In the genomic region with DNA sequence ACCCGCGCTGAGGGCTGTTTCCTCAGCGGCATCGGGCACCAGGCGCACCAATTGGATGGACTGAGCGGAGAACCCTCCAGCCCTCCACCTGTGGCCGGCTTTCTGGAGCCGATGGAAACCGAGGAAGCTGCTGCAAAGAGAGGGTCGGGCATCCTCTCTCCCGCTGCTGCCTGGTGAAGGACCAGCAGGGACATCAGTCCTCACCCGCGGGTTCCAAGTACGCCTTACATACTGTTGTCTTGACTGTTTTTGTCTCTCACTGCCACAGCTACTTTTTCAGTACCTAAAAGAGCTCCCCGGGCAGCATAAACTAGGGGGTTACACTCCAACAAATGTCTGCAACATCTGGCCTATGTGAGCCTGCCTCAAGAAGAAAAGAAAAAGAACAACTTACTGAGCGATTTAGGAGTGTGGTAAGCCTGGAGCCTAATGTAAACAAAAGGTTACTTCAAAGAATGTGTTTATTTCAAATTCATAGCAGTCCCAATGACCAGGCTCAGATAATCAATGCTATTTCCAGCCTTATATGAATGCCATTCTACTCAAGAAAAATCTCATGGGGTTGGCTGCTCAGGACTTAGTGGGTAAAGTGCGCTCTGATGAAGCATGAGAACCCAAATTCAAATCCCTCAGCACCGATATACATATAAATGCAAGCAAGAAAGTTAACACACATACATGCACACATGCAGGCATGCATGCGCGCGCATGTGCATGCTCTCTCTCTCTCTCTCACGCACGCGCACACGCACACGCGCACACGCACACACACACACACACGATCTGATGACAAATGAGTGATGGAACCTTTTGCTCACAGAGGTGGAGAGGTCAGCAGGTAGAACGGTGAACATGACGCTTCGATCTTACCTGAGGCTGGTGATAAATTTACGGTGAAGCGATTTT, we compare ENCODE assay signal across 8 mouse cellular contexts. TPM values are rescaled to one million over a fixed set of nuclear protein-coding genes. Genes with fewer than 3 reads are reported as not detected.
DNase-seq lines count a peak whose midpoint lies in the region; ATAC-seq lines count a peak whose summit lies in the region.

No protein-coding gene starts in this region.

- ATAC-seq in frontal cortex, adult (ENCODE audit: low TSS enrichment) = peak; percentile 71
- peak; percentile 52 for ATAC-seq in intestine, embryonic 15.5 days
- peak; percentile 56 for ATAC-seq in neural tube, embryonic 13.5 days (ENCODE audit: low read depth)

- WGBS in intestine, embryonic 15.5 days = 6% methylated on average over 34 of the region's 34 CpGs
- 8% methylated on average over 34 of the region's 34 CpGs for WGBS in neural tube, embryonic 13.5 days

- peak overlapping the region; percentile 58 for H3K9ac ChIP-seq in intestine, embryonic 15.5 days
- H3K9ac ChIP-seq in neural tube, embryonic 13.5 days = peak overlapping the region; percentile 76

- H3K27ac ChIP-seq in intestine, embryonic 15.5 days = no peak overlapping the region
- no peak overlapping the region for H3K27ac ChIP-seq in neural tube, embryonic 13.5 days (replicated peaks)

- H3K9me3 ChIP-seq in intestine, embryonic 15.5 days = no peaks in the 10 kb centered on the region
- no peaks in the 10 kb centered on the region for H3K9me3 ChIP-seq in neural tube, embryonic 13.5 days

- H3K4me3 ChIP-seq in intestine, embryonic 15.5 days (replicated peaks) = peak overlapping the region; percentile 64
- H3K4me3 ChIP-seq in neural tube, embryonic 13.5 days = peak overlapping the region; percentile 73

- H3K4me2 ChIP-seq in intestine, embryonic 15.5 days (replicated peaks) = peak overlapping the region; percentile 91
- peak overlapping the region; percentile 95 for H3K4me2 ChIP-seq in neural tube, embryonic 13.5 days

- H3K27me3 ChIP-seq in intestine, embryonic 15.5 days (replicated peaks) = peaks cover 8% of the 10 kb centered on the region; the same call in 1 of the 2 replicates
- peaks cover 15% of the 10 kb centered on the region for H3K27me3 ChIP-seq in neural tube, embryonic 13.5 days

- no peaks in the 10 kb centered on the region for H3K36me3 ChIP-seq in intestine, embryonic 15.5 days
- no peaks in the 10 kb centered on the region for H3K36me3 ChIP-seq in neural tube, embryonic 13.5 days

- H3K4me1 ChIP-seq in intestine, embryonic 15.5 days (replicated peaks) = peaks cover 10% of the 10 kb centered on the region; the same call in 1 of the 2 replicates
- peaks cover 40% of the 10 kb centered on the region for H3K4me1 ChIP-seq in neural tube, embryonic 13.5 days (replicated peaks)

- DNase-seq in frontal cortex, postnatal 14 days (ENCODE audit: low spot score in 2 of 2) = no peak
- peak; percentile 46 for DNase-seq in CD4-positive helper T cell, adult 2 months (ENCODE audit: low read depth, low spot score)
- peak; percentile 56 for DNase-seq in embryo, embryonic 10.5 days (ENCODE audit: low spot score)
- no peak for DNase-seq in c-Kit-positive CD71-positive TER-119-positive erythroid progenitor cells, embryonic 14.5 days (ENCODE audit: low spot score)
- no peak for DNase-seq in right cerebral cortex, postnatal 25 days

RNA-seq across cellular contexts. Expression of gene Ankrd6, which starts 0.6 kb away (rescaled TPM):
- 4.0 and 4.1 TPM in 2 replicates for polyA plus RNA-seq in intestine, embryonic 15.5 days (2015; fragmentation: Nextera tagmentation; extraction: Ambion mirVana)
- polyA plus RNA-seq in neural tube, embryonic 13.5 days (2015; fragmentation: Nextera tagmentation; extraction: Ambion mirVana) = 20.1 and 20.5 TPM in 2 replicates

RNA-seq across cellular contexts. Expression of gene Rragd, which starts 31.5 kb away (rescaled TPM):
- polyA plus RNA-seq in intestine, embryonic 15.5 days (2015; fragmentation: Nextera tagmentation; extraction: Ambion mirVana) = 23.4 and 24.3 TPM in 2 replicates
- 41.3 and 44.3 TPM in 2 replicates for polyA plus RNA-seq in neural tube, embryonic 13.5 days (2015; fragmentation: Nextera tagmentation; extraction: Ambion mirVana)

Comparison
In these comparisons a context has a peak if more than half of its experiments do, and no peak if none do; other contexts are left out.
1. DNase-seq: peak in CD4-positive helper T cell, adult 2 months (single experiment) and embryo, embryonic 10.5 days (single experiment); none in frontal cortex, postnatal 14 days (0 of 2), c-Kit-positive CD71-positive TER-119-positive erythroid progenitor cells, embryonic 14.5 days (single experiment) and right cerebral cortex, postnatal 25 days (single experiment).
2. Peak in every context shown above with its lines, with median percentiles within 50 percentile points of each other: ATAC-seq.